Mouse (Mus musculus): ENCODE data around the gene Cacna2d3. TPM values are rescaled to one million over a fixed set of nuclear protein-coding genes. Genes with fewer than 3 reads are reported as not detected.

Cacna2d3 gene
- polyA plus RNA-seq, 2 experiments: 0.03 TPM; not detected in 1

- ATAC-seq (ENCODE audit: insufficient read depth): no peak
- 31% methylated on average over 1 of the region's 1 CpGs for WGBS (ENCODE audit: insufficient replicate concordance)
- Histone ChIP-seq H3K4me2 (ENCODE audit: low read depth) (no peak overlapping the region), H3K36me3 (replicated peaks; ENCODE audit: control insufficient read depth, insufficient read depth, low read depth) (no peaks in the 10 kb centered on the region), H3K9me3 (ENCODE audit: control insufficient read depth, low read length) (no peaks in the 10 kb centered on the region), H3K27ac (no peak overlapping the region), H3K27me3 (ENCODE audit: control insufficient read depth, insufficient read depth, low read length) (no peaks in the 10 kb centered on the region), H3K4me1 (replicated peaks; ENCODE audit: control insufficient read depth in 2 of 2, insufficient read depth in 2 of 2, low read length in 1 of 2) (no peaks in the 10 kb centered on the region), H3K9ac (replicated peaks) (no peak overlapping the region), H3K4me3 (ENCODE audit: insufficient read depth in 1 of 2, low read depth in 2 of 2, low read length in 2 of 2) (no peak overlapping the region)
- TF ChIP-seq CTCF (IDR thresholded peaks at IDR 0.05; ENCODE audit: low read depth) (no peak), EP300 (IDR thresholded peaks at IDR 0.05; ENCODE audit: low read depth) (no peak)
- DNase-seq (ENCODE audit: low read depth in 3 of 3, low spot score in 3 of 3): no peak
Observed at GRCm38 (mm10) chr14:29577786-29578185, 143.9 kb downstream of the Cacna2d3 start.

GRCm38 (mm10) chr14:29575551-29575950, 146.1 kb downstream of the Cacna2d3 start:
- no peaks in the 10 kb centered on the region for H3K9me3 ChIP-seq (ENCODE audit: control insufficient read depth, low read length)
- H3K4me3 ChIP-seq (ENCODE audit: insufficient read depth in 1 of 2, low read depth in 2 of 2, low read length in 2 of 2): no peak overlapping the region
- no peaks in the 10 kb centered on the region for H3K4me1 ChIP-seq (replicated peaks; ENCODE audit: control insufficient read depth in 2 of 2, insufficient read depth in 2 of 2, low read length in 1 of 2)
- WGBS (ENCODE audit: insufficient replicate concordance): 25% methylated on average over 5 of the region's 5 CpGs
- H3K27ac ChIP-seq: no peak overlapping the region
- TF ChIP-seq EP300 (IDR thresholded peaks at IDR 0.05; ENCODE audit: low read depth) (no peak), CTCF (IDR thresholded peaks at IDR 0.05; ENCODE audit: low read depth) (no peak)
- no peaks in the 10 kb centered on the region for H3K36me3 ChIP-seq (replicated peaks; ENCODE audit: control insufficient read depth, insufficient read depth, low read depth)
- H3K9ac ChIP-seq (replicated peaks): no peak overlapping the region
- H3K4me2 ChIP-seq (ENCODE audit: low read depth): no peak overlapping the region
- ATAC-seq (ENCODE audit: insufficient read depth) (no peak), DNase-seq (ENCODE audit: low read depth in 3 of 3, low spot score in 3 of 3) (no peak)
- no peaks in the 10 kb centered on the region for H3K27me3 ChIP-seq (ENCODE audit: control insufficient read depth, insufficient read depth, low read length)

- H3K4me2 ChIP-seq (ENCODE audit: low read depth): no peak overlapping the region
- TF ChIP-seq EP300 (IDR thresholded peaks at IDR 0.05; ENCODE audit: low read depth): no peak
- no peak for TF ChIP-seq CTCF (IDR thresholded peaks at IDR 0.05; ENCODE audit: low read depth)
- DNase-seq (ENCODE audit: low read depth in 3 of 3, low spot score in 3 of 3) (no peak), ATAC-seq (ENCODE audit: insufficient read depth) (no peak)
- H3K9ac ChIP-seq (replicated peaks): no peak overlapping the region
- no peaks in the 10 kb centered on the region for H3K27me3 ChIP-seq (ENCODE audit: control insufficient read depth, insufficient read depth, low read length)
- H3K27ac ChIP-seq: no peak overlapping the region
- H3K9me3 ChIP-seq (ENCODE audit: control insufficient read depth, low read length): no peaks in the 10 kb centered on the region
- no peaks in the 10 kb centered on the region for H3K36me3 ChIP-seq (replicated peaks; ENCODE audit: control insufficient read depth, insufficient read depth, low read depth)
- 55% methylated on average over 6 of the region's 6 CpGs for WGBS (ENCODE audit: insufficient replicate concordance)
- H3K4me3 ChIP-seq (ENCODE audit: insufficient read depth in 1 of 2, low read depth in 2 of 2, low read length in 2 of 2): no peak overlapping the region
- H3K4me1 ChIP-seq (replicated peaks; ENCODE audit: control insufficient read depth in 2 of 2, insufficient read depth in 2 of 2, low read length in 1 of 2): no peaks in the 10 kb centered on the region
Observed at GRCm38 (mm10) chr14:29562704-29563103, 159.0 kb downstream of the Cacna2d3 start.

- TF ChIP-seq CTCF (IDR thresholded peaks at IDR 0.05; ENCODE audit: low read depth): no peak
- TF ChIP-seq EP300 (IDR thresholded peaks at IDR 0.05; ENCODE audit: low read depth): no peak
- H3K4me3 ChIP-seq (ENCODE audit: insufficient read depth in 1 of 2, low read depth in 2 of 2, low read length in 2 of 2): no peak overlapping the region
- H3K27me3 ChIP-seq (ENCODE audit: control insufficient read depth, insufficient read depth, low read length): no peaks in the 10 kb centered on the region
- DNase-seq (ENCODE audit: low read depth in 3 of 3, low spot score in 3 of 3) (no peak), ATAC-seq (ENCODE audit: insufficient read depth) (no peak)
- H3K9me3 ChIP-seq (ENCODE audit: control insufficient read depth, low read length): no peaks in the 10 kb centered on the region
- no peak overlapping the region for H3K9ac ChIP-seq (replicated peaks)
- 57% methylated on average over 11 of the region's 11 CpGs for WGBS (ENCODE audit: insufficient replicate concordance)
- H3K27ac ChIP-seq: no peak overlapping the region
- H3K36me3 ChIP-seq (replicated peaks; ENCODE audit: control insufficient read depth, insufficient read depth, low read depth): no peaks in the 10 kb centered on the region
- no peak overlapping the region for H3K4me2 ChIP-seq (ENCODE audit: low read depth)
- no peaks in the 10 kb centered on the region for H3K4me1 ChIP-seq (replicated peaks; ENCODE audit: control insufficient read depth in 2 of 2, insufficient read depth in 2 of 2, low read length in 1 of 2)
Observed at GRCm38 (mm10) chr14:29561122-29561834, 160.4 kb downstream of the Cacna2d3 start.

DNA sequence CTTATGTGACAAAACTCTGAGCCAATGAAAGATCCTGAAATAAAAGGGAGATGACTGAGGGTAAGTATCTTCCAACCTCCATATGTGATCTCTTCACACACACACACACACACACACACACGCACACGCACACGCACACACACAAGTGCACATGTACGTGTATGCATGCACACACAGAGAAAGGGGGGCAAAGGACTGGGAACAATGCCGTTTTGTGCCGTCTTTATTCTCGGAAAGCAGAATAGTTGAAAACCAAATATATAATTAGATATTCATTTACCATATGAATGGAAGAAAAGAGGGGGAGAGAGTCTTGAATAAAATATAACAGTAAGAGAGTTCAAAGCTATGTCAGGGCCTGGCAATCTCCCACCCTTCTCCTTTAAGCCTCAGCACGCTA, 163.2 kb downstream of the Cacna2d3 start:
- no peaks in the 10 kb centered on the region for H3K27me3 ChIP-seq (ENCODE audit: control insufficient read depth, insufficient read depth, low read length)
- no peaks in the 10 kb centered on the region for H3K4me1 ChIP-seq (replicated peaks; ENCODE audit: control insufficient read depth in 2 of 2, insufficient read depth in 2 of 2, low read length in 1 of 2)
- no peaks in the 10 kb centered on the region for H3K9me3 ChIP-seq (ENCODE audit: control insufficient read depth, low read length)
- 73% methylated on average over 8 of the region's 8 CpGs for WGBS (ENCODE audit: insufficient replicate concordance)
- TF ChIP-seq CTCF (IDR thresholded peaks at IDR 0.05; ENCODE audit: low read depth) (no peak), EP300 (IDR thresholded peaks at IDR 0.05; ENCODE audit: low read depth) (no peak)
- H3K4me3 ChIP-seq (ENCODE audit: insufficient read depth in 1 of 2, low read depth in 2 of 2, low read length in 2 of 2): no peak overlapping the region
- no peak overlapping the region for H3K9ac ChIP-seq (replicated peaks)
- no peak for DNase-seq (ENCODE audit: low read depth in 3 of 3, low spot score in 3 of 3)
- no peak for ATAC-seq (ENCODE audit: insufficient read depth)
- no peak overlapping the region for H3K27ac ChIP-seq
- H3K36me3 ChIP-seq (replicated peaks; ENCODE audit: control insufficient read depth, insufficient read depth, low read depth): no peaks in the 10 kb centered on the region
- no peak overlapping the region for H3K4me2 ChIP-seq (ENCODE audit: low read depth)

Data from liver, embryonic 14.5 days (tissue).